Comparison of ENCODE assay signal across 9 mouse cellular contexts in genomic region chr5:95880914-95881313, GRCm38 (mm10).
DNase-seq lines count a peak whose midpoint lies in the region; ATAC-seq lines count a peak whose summit lies in the region.
"Had no signal": no experiment of that assay in that cellular context is flagged by ENCODE, and none has a peak within 500 bp of the region (broad histone marks: within the 10 kb centered on the region; RNA-seq: fewer than 3 reads in every experiment).

No protein-coding gene starts in this region.

- H3K4me2 ChIP-seq in neural tube, embryonic 15.5 days, result no peak overlapping the region
- no peak overlapping the region for H3K4me2 ChIP-seq in limb, embryonic 13.5 days (replicated peaks)
- H3K4me2 ChIP-seq: liver, embryonic 15.5 days had no signal

- no peaks in the 10 kb centered on the region for H3K27me3 ChIP-seq in neural tube, embryonic 15.5 days (replicated peaks)
- no peaks in the 10 kb centered on the region for H3K27me3 ChIP-seq in limb, embryonic 13.5 days
- H3K27me3 ChIP-seq: liver, embryonic 15.5 days had no signal

- H3K4me3 ChIP-seq in neural tube, embryonic 15.5 days (replicated peaks), result no peak overlapping the region
- no peak overlapping the region for H3K4me3 ChIP-seq in limb, embryonic 13.5 days
- H3K4me3 ChIP-seq: liver, embryonic 15.5 days had no signal

- intact Hi-C loops in gastrocnemius, postnatal 14 days (cut with DNase I; ENCODE audit: low total_unique reads), result loop anchor here (5.0 kb wide), 1 partner anchor 66 kb away; no protein-coding TSS in a partner anchor

- ATAC-seq in neural tube, embryonic 15.5 days (ENCODE audit: low FRiP score), result no peak
- peak; percentile 69 for ATAC-seq in limb, embryonic 13.5 days (ENCODE audit: low FRiP score, low read depth)
- no peak for ATAC-seq in megakaryocyte-erythroid progenitor cell, adult 5-6 weeks (replicated peaks; ENCODE audit: low FRiP score, low TSS enrichment, poor library complexity, severe bottlenecking)

- no peaks in the 10 kb centered on the region for H3K4me1 ChIP-seq in neural tube, embryonic 15.5 days
- no peaks in the 10 kb centered on the region for H3K4me1 ChIP-seq in limb, embryonic 13.5 days
- H3K4me1 ChIP-seq: liver, embryonic 15.5 days had no signal

- H3K9ac ChIP-seq in neural tube, embryonic 15.5 days (replicated peaks), result no peak overlapping the region
- no peak overlapping the region for H3K9ac ChIP-seq in limb, embryonic 13.5 days
- H3K9ac ChIP-seq: liver, embryonic 15.5 days had no signal

- H3K9me3 ChIP-seq in neural tube, embryonic 15.5 days (replicated peaks), result no peaks in the 10 kb centered on the region
- no peaks in the 10 kb centered on the region for H3K9me3 ChIP-seq in limb, embryonic 13.5 days
- H3K9me3 ChIP-seq: liver, embryonic 15.5 days had no signal

- H3K27ac ChIP-seq in neural tube, embryonic 15.5 days (replicated peaks), result no peak overlapping the region
- H3K27ac ChIP-seq in limb, embryonic 13.5 days, result no peak overlapping the region
- H3K27ac ChIP-seq: liver, embryonic 15.5 days had no signal

- H3K36me3 ChIP-seq in neural tube, embryonic 15.5 days, result no peaks in the 10 kb centered on the region
- H3K36me3 ChIP-seq in limb, embryonic 13.5 days, result no peaks in the 10 kb centered on the region
- H3K36me3 ChIP-seq: liver, embryonic 15.5 days had no signal

- peak; percentile 22 for DNase-seq in neural tube, embryonic 10.5 days (ENCODE audit: extremely low spot score, low spot score)
- peak; percentile 3 for DNase-seq in cerebellum, adult 9-11 months
- peak; percentile 69 for DNase-seq in gastrocnemius, postnatal 14 days
- peak; percentile 69 for DNase-seq in kidney, postnatal 10 days
- DNase-seq in right cerebral cortex, postnatal 14 days, result peak; percentile 55

Comparison
In these comparisons a context has a peak if more than half of its experiments do, and no peak if none do; other contexts are left out.
1. DNase-seq: peak in every context shown above with its lines; median percentile 69 in gastrocnemius, postnatal 14 days; 69 in kidney, postnatal 10 days; 55 in right cerebral cortex, postnatal 14 days; 22 in neural tube, embryonic 10.5 days; 3 in cerebellum, adult 9-11 months.